8 mouse cellular contexts compared by ENCODE assay signal in the genomic region with DNA sequence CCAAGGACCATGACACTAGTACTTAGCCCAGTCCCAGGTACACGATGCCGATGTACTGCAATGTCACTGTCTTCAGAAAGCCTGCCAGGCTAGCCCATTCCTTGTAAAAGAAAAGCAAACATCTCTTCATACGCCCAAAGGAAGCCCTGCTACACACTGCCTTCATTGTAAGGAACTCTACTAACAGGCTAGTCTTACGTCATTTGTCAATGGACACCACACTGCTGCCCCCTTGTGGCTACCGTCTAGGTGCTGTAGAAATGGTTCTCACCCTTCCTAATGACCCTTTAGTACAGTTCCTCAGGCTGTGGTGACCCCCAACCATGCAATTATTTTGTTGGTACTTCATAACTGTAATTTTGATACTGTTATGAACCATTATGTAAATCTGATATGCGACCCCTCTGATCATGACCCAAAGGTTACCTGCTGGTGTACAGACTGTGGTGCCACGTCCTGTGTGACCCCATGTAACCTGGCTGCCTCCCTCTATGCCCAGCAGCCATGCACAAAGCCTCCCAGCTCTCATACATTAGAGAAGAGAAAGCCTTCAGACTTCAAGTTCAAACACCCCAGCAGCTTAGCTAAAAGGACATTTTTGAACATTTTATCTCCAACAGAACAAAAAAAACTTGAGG. TPM values are rescaled to one million over a fixed set of nuclear protein-coding genes. Genes with fewer than 3 reads are reported as not detected.
A peak's percentile ranks its signal among the peaks of the same experiment; 100 is the strongest.
DNase-seq lines count a peak whose midpoint lies in the region; ATAC-seq and TF ChIP-seq lines count a peak whose summit lies in the region.

No protein-coding gene starts in this region.

- H3K27ac ChIP-seq in heart, adult 2 months: no peak overlapping the region
- no peak overlapping the region for H3K27ac ChIP-seq in intestine, embryonic 14.5 days (ENCODE audit: low read depth)
- H3K27ac ChIP-seq in midbrain, embryonic 11.5 days (ENCODE audit: low read depth, low read length): no peak overlapping the region

- H3K4me3 ChIP-seq in heart, adult 2 months: no peak overlapping the region
- H3K4me3 ChIP-seq in intestine, embryonic 14.5 days (ENCODE audit: low read depth, low read length): no peak overlapping the region
- no peak overlapping the region for H3K4me3 ChIP-seq in midbrain, embryonic 11.5 days (ENCODE audit: low read depth, low read length)

- peak; percentile 92 for TF ChIP-seq CTCF in heart, adult 2 months (IDR thresholded peaks at IDR 0.05)

- H3K9me3 ChIP-seq in intestine, embryonic 14.5 days (ENCODE audit: control insufficient read depth, low read length): no peaks in the 10 kb centered on the region
- no peaks in the 10 kb centered on the region for H3K9me3 ChIP-seq in midbrain, embryonic 11.5 days (ENCODE audit: control insufficient read depth, low read length)

- H3K27me3 ChIP-seq in heart, adult 2 months (ENCODE audit: control insufficient read depth, insufficient read depth, low read length): no peaks in the 10 kb centered on the region
- H3K27me3 ChIP-seq in intestine, embryonic 14.5 days (replicated peaks; ENCODE audit: control insufficient read depth, insufficient read depth, low read length): no peaks in the 10 kb centered on the region
- H3K27me3 ChIP-seq in midbrain, embryonic 11.5 days (ENCODE audit: control insufficient read depth, insufficient read depth, low read length): no peaks in the 10 kb centered on the region

- 58% methylated on average over 7 of the region's 7 CpGs for WGBS in heart, adult 2 months
- 62% methylated on average over 7 of the region's 7 CpGs for WGBS in intestine, embryonic 14.5 days
- 64% methylated on average over 7 of the region's 7 CpGs for WGBS in midbrain, embryonic 11.5 days

- peak; percentile 67 to 79 for DNase-seq in heart, adult 2 months
- no peak for DNase-seq in heart, adult 11 months
- DNase-seq in cerebellum, adult 18-20 months: peak; percentile 70 to 76
- peak; percentile 82 for DNase-seq in forelimb bud, embryonic 11.5 days (ENCODE audit: low read depth, low spot score)
- DNase-seq in intestine, embryonic 14.5 days (ENCODE audit: low spot score): peak; percentile 91
- peak; percentile 77 to 79 for DNase-seq in left cerebral cortex, postnatal 25 days (ENCODE audit: low spot score in 2 of 2)
- DNase-seq in midbrain, embryonic 11.5 days (ENCODE audit: low spot score, missing footprints): peak; percentile 94
- DNase-seq in spleen, adult 18-20 months: peak; percentile 33 to 75

- H3K4me2 ChIP-seq in intestine, embryonic 14.5 days (ENCODE audit: low read length): no peak overlapping the region
- no peak overlapping the region for H3K4me2 ChIP-seq in midbrain, embryonic 11.5 days

- no peaks in the 10 kb centered on the region; the same call in 1 of the 2 replicates for H3K79me2 ChIP-seq in heart, adult 2 months (replicated peaks; ENCODE audit: control insufficient read depth, insufficient read depth, low read length)

- ATAC-seq in intestine, embryonic 14.5 days (replicated peaks; ENCODE audit: low FRiP score, low TSS enrichment, low read depth): peak; percentile 48; the same call in 1 of the 2 replicates
- peak; percentile 46; the same call in 1 of the 2 replicates for ATAC-seq in midbrain, embryonic 11.5 days (ENCODE audit: low FRiP score)

- no peaks in the 10 kb centered on the region for H3K4me1 ChIP-seq in heart, adult 2 months (ENCODE audit: control insufficient read depth, insufficient read depth, low read length)
- H3K4me1 ChIP-seq in intestine, embryonic 14.5 days (replicated peaks; ENCODE audit: control insufficient read depth, insufficient read depth, low read length): no peaks in the 10 kb centered on the region
- no peaks in the 10 kb centered on the region for H3K4me1 ChIP-seq in midbrain, embryonic 11.5 days (ENCODE audit: control insufficient read depth, insufficient read depth, low read length)

- H3K9ac ChIP-seq in heart, adult 2 months (ENCODE audit: low read depth, low read length): no peak overlapping the region
- no peak overlapping the region for H3K9ac ChIP-seq in intestine, embryonic 14.5 days (ENCODE audit: low read length)
- H3K9ac ChIP-seq in midbrain, embryonic 11.5 days (ENCODE audit: low read length): no peak overlapping the region

- H3K36me3 ChIP-seq in heart, adult 2 months (ENCODE audit: control insufficient read depth, insufficient read depth, low read length): no peaks in the 10 kb centered on the region
- peaks cover 95% of the 10 kb centered on the region for H3K36me3 ChIP-seq in intestine, embryonic 14.5 days (ENCODE audit: control insufficient read depth, insufficient read depth, low read length)
- peaks cover 40% of the 10 kb centered on the region for H3K36me3 ChIP-seq in midbrain, embryonic 11.5 days (ENCODE audit: control insufficient read depth, insufficient read depth, low read length)

- intact Hi-C loops in heart, adult 2 months (cut with DNase I): loop anchor here (2.0 to 5.0 kb wide), 2 partner anchors 34 to 102 kb away; no protein-coding TSS in a partner anchor
- intact Hi-C loops in left cerebral cortex, postnatal 25 days (cut with DNase I): loop anchor here (10.0 kb wide), 1 partner anchor 206 kb away; a partner anchor contains a TSS

- TF ChIP-seq EP300 in heart, adult 2 months (IDR thresholded peaks at IDR 0.05; ENCODE audit: insufficient read depth, low read depth, low read length): no peak

- no peak for TF ChIP-seq POLR2A in heart, adult 2 months (IDR thresholded peaks at IDR 0.05; ENCODE audit: insufficient read depth, low read depth, low read length)

RNA-seq across cellular contexts. Expression of a gene that starts 14.3 kb away (rescaled TPM):
- under 1 TPM in 1 of 2 experiments, not detected in 1; 0.09 TPM for total RNA-seq in heart, adult 2 months (2021)
- 0.29 TPM in 2 replicates for polyA plus RNA-seq in heart, adult 2 months (2012; rRNA removed)
- polyA plus RNA-seq in intestine, embryonic 14.5 days (2014; fragmentation: Nextera tagmentation; extraction: Ambion mirVana): 10.8 and 10.9 TPM in 2 replicates
- under 1 TPM; 0.44 to 0.85 TPM for total RNA-seq in left cerebral cortex, postnatal 25 days (2021)
- 0.52 and 0.73 TPM in 2 replicates for polyA plus RNA-seq in midbrain, embryonic 11.5 days (2014; fragmentation: Nextera tagmentation; extraction: Ambion mirVana)

RNA-seq across cellular contexts. Expression of a gene that starts 18.0 kb away (rescaled TPM):
- 10 to 100 TPM; 47.3 to 49.0 TPM for total RNA-seq in heart, adult 2 months (2021)
- 36.6 and 43.6 TPM in 2 replicates for polyA plus RNA-seq in heart, adult 2 months (2012; rRNA removed)
- polyA plus RNA-seq in intestine, embryonic 14.5 days (2014; fragmentation: Nextera tagmentation; extraction: Ambion mirVana): 135 and 147 TPM in 2 replicates
- total RNA-seq in left cerebral cortex, postnatal 25 days (2021): 10 to 100 TPM; 59.7 to 61.7 TPM
- polyA plus RNA-seq in midbrain, embryonic 11.5 days (2014; fragmentation: Nextera tagmentation; extraction: Ambion mirVana): 163 and 169 TPM in 2 replicates

RNA-seq across cellular contexts. Expression of a gene that starts 29.8 kb away (rescaled TPM):
- 10 to 100 TPM; 34.7 to 46.0 TPM for total RNA-seq in heart, adult 2 months (2021)
- 59.8 and 72.0 TPM in 2 replicates for polyA plus RNA-seq in heart, adult 2 months (2012; rRNA removed)
- 0.44 and 0.85 TPM in 2 replicates for polyA plus RNA-seq in intestine, embryonic 14.5 days (2014; fragmentation: Nextera tagmentation; extraction: Ambion mirVana)
- under 1 TPM in 1 of 2 experiments, not detected in 1; 0.16 TPM for total RNA-seq in left cerebral cortex, postnatal 25 days (2021)
- polyA plus RNA-seq in midbrain, embryonic 11.5 days (2014; fragmentation: Nextera tagmentation; extraction: Ambion mirVana): 0.10 and 0.26 TPM in 2 replicates

RNA-seq across cellular contexts. Expression of a gene that starts 33.3 kb away (rescaled TPM):
- total RNA-seq in heart, adult 2 months (2021): 10 to 100 TPM; 17.4 to 18.2 TPM
- 23.6 and 25.8 TPM in 2 replicates for polyA plus RNA-seq in heart, adult 2 months (2012; rRNA removed)
- polyA plus RNA-seq in intestine, embryonic 14.5 days (2014; fragmentation: Nextera tagmentation; extraction: Ambion mirVana): 79.3 and 84.4 TPM in 2 replicates
- 10 to 100 TPM; 12.4 to 13.1 TPM for total RNA-seq in left cerebral cortex, postnatal 25 days (2021)
- polyA plus RNA-seq in midbrain, embryonic 11.5 days (2014; fragmentation: Nextera tagmentation; extraction: Ambion mirVana): 300 and 322 TPM in 2 replicates

RNA-seq across cellular contexts. Expression of a gene that starts 58.7 kb away (rescaled TPM):
- not detected for total RNA-seq in heart, adult 2 months (2021)
- 0.06 TPM in 2 replicates for polyA plus RNA-seq in heart, adult 2 months (2012; rRNA removed)
- not detected in 2 replicates for polyA plus RNA-seq in intestine, embryonic 14.5 days (2014; fragmentation: Nextera tagmentation; extraction: Ambion mirVana)
- total RNA-seq in left cerebral cortex, postnatal 25 days (2021): under 1 TPM; 0.14 to 0.27 TPM
- polyA plus RNA-seq in midbrain, embryonic 11.5 days (2014; fragmentation: Nextera tagmentation; extraction: Ambion mirVana): 0.08 and 0.11 TPM in 2 replicates

Comparison
In these comparisons a context has a peak if more than half of its experiments do, and no peak if none do; other contexts are left out.
1. RNA of a gene that starts 29.8 kb away (polyA plus RNA-seq): 59.8 to 72.0 TPM in heart, adult 2 months; 0.44 to 0.85 TPM in intestine, embryonic 14.5 days and 0.10 to 0.26 TPM in midbrain, embryonic 11.5 days; every median in the first group is over 10 times any median in the second.